Mouse (Mus musculus) limb, embryonic 10.5 days (tissue): ENCODE data around the gene Rtn4r. TPM values are rescaled to one million over a fixed set of nuclear protein-coding genes. Genes with fewer than 3 reads are reported as not detected.
A peak's percentile ranks its signal among the peaks of the same experiment; 100 is the strongest.
"Not testable (repeated sequence)": the region's sequence is repeated elsewhere in the genome, so short reads cannot be mapped to it uniquely, and the experiment has no call there.

Source experiments
- DNase-seq: peaks from one replicate; pipeline ENCODE4 v3.0.0-alpha.2; 2017; ENCODE audit warnings: low spot score
- H3K27ac ChIP-seq: fragments of 300-500 bp; sonication (generic); 2 replicates; pipeline ENCODE4 v1.5.1; 2016; ENCODE audit warnings: mild to moderate bottlenecking
- H3K27me3 ChIP-seq: fragments of 300-500 bp; sonication (generic); 2 replicates; pipeline ENCODE4 v1.6.1; 2016; ENCODE audit warnings: low read depth, mild to moderate bottlenecking; ENCODE audit not compliant: poor library complexity, severe bottlenecking
- H3K36me3 ChIP-seq: fragments of 300-500 bp; sonication (generic); 2 replicates; pipeline ENCODE4 v1.6.1; 2016; ENCODE audit warnings: mild to moderate bottlenecking, moderate library complexity
- H3K4me1 ChIP-seq: fragments of 300-500 bp; sonication (generic); 2 replicates; pipeline ENCODE4 v1.6.1; 2016
- H3K4me3 ChIP-seq: fragments of 300-500 bp; sonication (generic); 2 replicates; pipeline ENCODE4 v1.5.1; 2016; ENCODE audit warnings: mild to moderate bottlenecking, moderate library complexity
- H3K9me3 ChIP-seq: fragments of 300-500 bp; sonication (generic); replicated peaks from 2 replicates; pipeline ENCODE4 v1.6.1; 2016; ENCODE audit warnings: mild to moderate bottlenecking
- WGBS: fragments of 180-500 bp; shearing (Covaris S2); methylation state at CpG from one replicate; pipeline ENCODE4 v1.1.7; 2016; 5-methylcytosine and 5-hydroxymethylcytosine counted together
- microRNA-seq: library from miRNA; unstranded; fragments of <30 nt; microRNA quantifications from one replicate; pipeline ENCODE4, GENCODE M21; 2017
- polyA plus RNA-seq: library from polyadenylated mRNA; unstranded; fragments of >200 nt; fragmentation: Nextera tagmentation; extraction: Ambion mirVana; gene quantifications from 2 replicates; pipeline ENCODE4 v1.2.1, GENCODE M21; 2016

Gene Rtn4r
- polyA plus RNA-seq, 1 experiment from 2014 or later, result 3.8 TPM

GRCm38 (mm10) chr16:18187221-18187620 is 59.8 kb downstream of the Rtn4r start:
- Histone ChIP-seq H3K36me3 (no peaks in the 10 kb centered on the region), H3K27me3 (peaks cover 27% of the 10 kb centered on the region), H3K9me3 (no peaks in the 10 kb centered on the region), H3K27ac (peak overlapping the region; percentile 85), H3K4me3 (no peak overlapping the region), H3K4me1 (peaks cover 57% of the 10 kb centered on the region)
- WGBS, result 94% methylated on average over 3 of the region's 3 CpGs
- DNase-seq, result no peak

GRCm38 (mm10) chr16:18191006-18191405 is 63.6 kb downstream of the Rtn4r start:
- Histone ChIP-seq H3K4me1 (peaks cover 48% of the 10 kb centered on the region), H3K4me3 (no peak overlapping the region), H3K9me3 (no peaks in the 10 kb centered on the region), H3K36me3 (no peaks in the 10 kb centered on the region), H3K27me3 (peaks cover 41% of the 10 kb centered on the region), H3K27ac (no peak overlapping the region)
- DNase-seq, result no peak
- WGBS, result 86% methylated on average over 2 of the region's 2 CpGs

GRCm38 (mm10) chr16:18194208-18194985 is 67.0 kb downstream of the Rtn4r start:
- H3K27me3 ChIP-seq, result peaks cover 63% of the 10 kb centered on the region
- DNase-seq, result no peak
- H3K4me3 ChIP-seq, result no peak overlapping the region
- H3K36me3 ChIP-seq, result no peaks in the 10 kb centered on the region
- peaks cover 65% of the 10 kb centered on the region for H3K4me1 ChIP-seq
- peak overlapping the region; percentile 61; the same call in 1 of the 2 replicates for H3K27ac ChIP-seq
- H3K9me3 ChIP-seq, result no peaks in the 10 kb centered on the region
- WGBS, result 59% methylated on average over 15 of the region's 15 CpGs

DNA sequence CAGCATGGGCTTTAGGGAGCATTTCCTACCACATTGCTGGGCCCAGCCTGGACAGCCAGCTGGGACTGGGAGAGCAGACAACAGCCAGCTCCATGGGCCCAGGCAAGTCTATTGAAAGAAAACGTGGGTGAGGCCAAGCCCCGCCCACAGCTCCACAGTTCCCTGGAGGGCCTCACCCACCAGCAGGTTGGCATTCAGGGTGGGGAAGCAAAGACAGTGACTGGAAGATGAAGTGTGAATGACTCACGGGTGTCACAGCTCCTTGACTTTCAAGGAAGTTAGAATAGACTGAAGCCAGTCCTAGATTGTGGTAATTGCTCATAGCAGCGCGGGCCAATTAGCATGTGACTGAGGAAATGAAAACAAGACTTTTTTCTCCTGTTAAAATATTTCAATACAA is 67.6 kb downstream of the Rtn4r start:
- 56% methylated on average over 5 of the region's 5 CpGs for WGBS
- peak overlapping the region; percentile 61; the same call in 1 of the 2 replicates for H3K27ac ChIP-seq
- H3K36me3 ChIP-seq, result no peaks in the 10 kb centered on the region
- DNase-seq, result no peak
- peaks cover 63% of the 10 kb centered on the region for H3K27me3 ChIP-seq
- peaks cover 68% of the 10 kb centered on the region for H3K4me1 ChIP-seq
- no peaks in the 10 kb centered on the region for H3K9me3 ChIP-seq
- H3K4me3 ChIP-seq, result no peak overlapping the region

- not testable (repeated sequence) for H3K27ac ChIP-seq, H3K4me3 ChIP-seq, H3K9me3 ChIP-seq, DNase-seq, H3K36me3 ChIP-seq
- peaks cover 65% of the 10 kb centered on the region for H3K27me3 ChIP-seq
- H3K4me1 ChIP-seq, result peaks cover 73% of the 10 kb centered on the region
- WGBS, result 61% methylated on average over 3 of the region's 3 CpGs
Observed at GRCm38 (mm10) chr16:18195561-18195960, 68.1 kb downstream of the Rtn4r start.

GRCm38 (mm10) chr16:18197881-18198280 is 70.4 kb downstream of the Rtn4r start:
- 86% methylated on average over 6 of the region's 6 CpGs for WGBS
- peaks cover 94% of the 10 kb centered on the region for H3K4me1 ChIP-seq
- no peak overlapping the region for H3K4me3 ChIP-seq
- peaks cover 61% of the 10 kb centered on the region for H3K27me3 ChIP-seq
- DNase-seq, result no peak
- peak overlapping the region; percentile 61 for H3K27ac ChIP-seq
- no peaks in the 10 kb centered on the region for H3K9me3 ChIP-seq
- no peaks in the 10 kb centered on the region for H3K36me3 ChIP-seq

DNA sequence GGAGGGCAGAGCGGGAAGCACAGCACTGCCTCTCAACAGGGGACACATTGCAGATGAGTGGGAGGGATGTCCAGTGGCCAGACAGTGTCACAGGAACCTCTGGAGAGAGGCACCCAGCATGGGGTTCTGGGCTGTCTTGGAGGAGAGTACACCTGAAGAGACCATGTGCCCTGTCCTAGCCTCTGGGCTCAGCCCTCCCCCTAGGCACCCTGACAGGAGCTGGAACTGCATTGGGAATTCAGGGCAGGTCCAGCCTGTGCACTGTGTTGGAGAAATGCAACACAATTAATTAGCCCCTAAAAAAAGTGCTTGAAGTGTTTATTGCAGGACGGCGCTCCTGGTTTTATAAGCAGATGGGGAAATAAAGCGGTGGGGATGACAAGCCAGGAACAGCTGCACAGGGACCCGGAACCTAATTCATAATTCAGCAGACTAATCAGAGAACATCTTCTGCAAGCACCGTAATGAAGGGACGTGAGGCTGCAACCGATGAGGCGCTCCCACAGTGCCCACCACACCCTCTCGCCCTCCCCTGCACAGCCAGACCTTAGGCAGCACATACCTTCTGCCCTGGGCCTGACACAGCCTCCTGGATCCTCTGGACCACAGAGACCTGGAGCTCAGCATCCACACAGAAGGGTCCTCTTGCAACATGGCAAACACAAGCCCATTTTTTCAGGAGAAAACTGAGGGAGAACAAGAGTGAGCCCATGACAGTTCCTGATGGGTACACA is 71.1 kb downstream of the Rtn4r start:
- Histone ChIP-seq H3K4me3 (peak overlapping the region; percentile 2; the same call in 1 of the 2 replicates), H3K27ac (peak overlapping the region; percentile 82), H3K4me1 (peaks cover 95% of the 10 kb centered on the region), H3K27me3 (peaks cover 59% of the 10 kb centered on the region), H3K36me3 (no peaks in the 10 kb centered on the region), H3K9me3 (no peaks in the 10 kb centered on the region)
- WGBS, result 60% methylated on average over 10 of the region's 10 CpGs
- no peak for DNase-seq

DNA sequence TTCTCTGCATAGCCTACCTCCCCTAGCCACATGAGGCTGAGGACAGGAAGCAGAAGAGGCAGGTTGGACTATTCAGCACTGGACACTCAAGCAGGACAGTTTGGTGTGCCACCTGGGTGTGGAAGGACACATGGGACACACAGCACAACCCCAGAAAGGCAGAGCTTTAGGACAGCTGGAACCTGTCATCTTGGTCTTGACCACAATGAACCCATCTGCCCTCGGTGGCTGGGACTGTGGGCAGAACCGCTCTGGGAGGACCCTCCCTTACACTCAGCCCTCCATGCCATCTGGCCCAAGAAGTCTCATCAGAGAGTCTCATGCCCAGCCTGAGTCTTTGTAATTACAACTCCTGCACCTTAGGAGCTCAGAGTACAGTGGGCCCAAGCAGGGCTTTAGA is 72.6 kb downstream of the Rtn4r start:
- no peak for DNase-seq
- peak overlapping the region; percentile 82 for H3K27ac ChIP-seq
- no peaks in the 10 kb centered on the region for H3K9me3 ChIP-seq
- 88% methylated on average over 2 of the region's 2 CpGs for WGBS
- H3K36me3 ChIP-seq, result no peaks in the 10 kb centered on the region
- H3K4me3 ChIP-seq, result no peak overlapping the region
- H3K4me1 ChIP-seq, result peaks cover 95% of the 10 kb centered on the region
- H3K27me3 ChIP-seq, result peaks cover 46% of the 10 kb centered on the region

GRCm38 (mm10) chr16:18201620-18202019 is 74.2 kb downstream of the Rtn4r start:
- H3K4me1 ChIP-seq, result peaks cover 87% of the 10 kb centered on the region
- 35% methylated on average over 1 of the region's 1 CpGs for WGBS
- DNase-seq, result no peak
- H3K36me3 ChIP-seq, result no peaks in the 10 kb centered on the region
- no peaks in the 10 kb centered on the region for H3K9me3 ChIP-seq
- H3K4me3 ChIP-seq, result no peak overlapping the region
- peak overlapping the region; percentile 82 for H3K27ac ChIP-seq
- H3K27me3 ChIP-seq, result peaks cover 44% of the 10 kb centered on the region

Small RNAs within 50 kb of the gene (microRNA-seq; reads per million reads assigned to microRNA genes)
- not detected for gene Mir6366

Other genes with a start within 250 kb of the Rtn4r start
- gene Gm20518, start 236.0 kb upstream of the Rtn4r start, polyA plus RNA-seq, result 0.34 and 0.44 TPM in 2 replicates
- gene Tssk1, start 233.4 kb upstream of the Rtn4r start, polyA plus RNA-seq, result 0.04 and 0.05 TPM in 2 replicates
- gene Dgcr2, start 229.1 kb upstream of the Rtn4r start, polyA plus RNA-seq, result 100 and 116 TPM in 2 replicates
- gene Tssk2, start 229.0 kb upstream of the Rtn4r start, polyA plus RNA-seq, result not detected in 2 replicates
- gene Ess2, start 216.3 kb upstream of the Rtn4r start, polyA plus RNA-seq, result 56.0 and 63.4 TPM in 2 replicates
- gene Gsc2, start 212.6 kb upstream of the Rtn4r start, polyA plus RNA-seq, result 0.13 TPM in 1 of 2 replicates, not detected in the other
- 94.2 and 103 TPM in 2 replicates for gene Slc25a1, start 199.4 kb upstream of the Rtn4r start, polyA plus RNA-seq
- not detected in 2 replicates for gene Vpreb2, start 147.2 kb upstream of the Rtn4r start, polyA plus RNA-seq
- 160 and 168 TPM in 2 replicates for gene Dgcr6, start 74.8 kb upstream of the Rtn4r start, polyA plus RNA-seq
- 16.6 and 19.4 TPM in 2 replicates for gene Prodh, start 37.4 kb upstream of the Rtn4r start, polyA plus RNA-seq
- not detected in 2 replicates for gene Ccdc188, start 90.2 kb downstream of the Rtn4r start, polyA plus RNA-seq
- gene Zdhhc8, start 107.5 kb downstream of the Rtn4r start, polyA plus RNA-seq, result 14.1 and 16.7 TPM in 2 replicates
- gene Trmt2a, start 121.0 kb downstream of the Rtn4r start, polyA plus RNA-seq, result 118 and 122 TPM in 2 replicates
- gene Ranbp1, start 121.1 kb downstream of the Rtn4r start, polyA plus RNA-seq, result 1,185 and 1,368 TPM in 2 replicates
- gene Gm49776, start 130.7 kb downstream of the Rtn4r start, polyA plus RNA-seq, result 2.5 TPM in 1 of 2 replicates, not detected in the other
- 46.5 and 51.3 TPM in 2 replicates for gene Dgcr8, start 161.6 kb downstream of the Rtn4r start, polyA plus RNA-seq
- gene Tango2, start 220.5 kb downstream of the Rtn4r start, polyA plus RNA-seq, result 20.2 and 23.7 TPM in 2 replicates
- gene Arvcf, start 220.5 kb downstream of the Rtn4r start, polyA plus RNA-seq, result 44.8 and 56.1 TPM in 2 replicates